Mouse (Mus musculus) kidney, postnatal 0 days (tissue): ENCODE data around the gene Asb15. TPM values are rescaled to one million over a fixed set of nuclear protein-coding genes. Genes with fewer than 3 reads are reported as not detected.

Experiments
- ATAC-seq: fragments of 200-750 bp; cut with Nextera tagmentation; replicated peaks from 2 replicates; pipeline ENCODE4 v1.8.0; 2017; ENCODE audit warnings: low read depth, moderate number of reproducible peaks, moderate TSS enrichment, moderate library complexity; ENCODE audit not compliant: low FRiP score
- DNase-seq: peaks from one replicate; pipeline ENCODE4 v3.0.0-alpha.2; 2016; ENCODE audit warnings: low spot score
- H3K27ac ChIP-seq: fragments of 300-500 bp; sonication (generic); 2 replicates; pipeline ENCODE4 v1.5.1; 2014; ENCODE audit warnings: mild to moderate bottlenecking
- H3K27me3 ChIP-seq: fragments of 300-500 bp; sonication (generic); 2 replicates; pipeline ENCODE4 v1.6.1; 2014; ENCODE audit warnings: low read length, mixed read lengths; ENCODE audit not compliant: insufficient read depth
- H3K36me3 ChIP-seq: fragments of 300-500 bp; sonication (generic); 2 replicates; pipeline ENCODE4 v1.6.1; 2014; ENCODE audit warnings: low read length, mixed read lengths; ENCODE audit not compliant: insufficient read depth
- H3K4me1 ChIP-seq: fragments of 300-500 bp; sonication (generic); replicated peaks from 2 replicates; pipeline ENCODE4 v1.6.1; 2014; ENCODE audit warnings: antibody characterized with exemption, low read length, mixed read lengths; ENCODE audit not compliant: insufficient read depth
- H3K4me2 ChIP-seq: fragments of 300-500 bp; sonication (generic); 2 replicates; pipeline ENCODE4 v1.6.1; 2014; ENCODE audit warnings: mild to moderate bottlenecking, low read length, moderate library complexity, mixed read lengths
- H3K4me3 ChIP-seq: fragments of 300-500 bp; sonication (generic); replicated peaks from 2 replicates; pipeline ENCODE4 v1.5.1; 2014; ENCODE audit warnings: low read depth, low read length
- H3K9ac ChIP-seq: fragments of 300-500 bp; sonication (generic); 2 replicates; pipeline ENCODE4 v1.6.1; 2014; ENCODE audit warnings: low read depth, low read length
- H3K9me3 ChIP-seq: fragments of 300-500 bp; sonication (generic); replicated peaks from 2 replicates; pipeline ENCODE4 v1.6.1; 2016; ENCODE audit warnings: low read length, inconsistent platforms, mixed read lengths
- CTCF ChIP-seq: IDR thresholded peaks from 2 replicates; pipeline ENCODE4 v1.5.1; 2016; ENCODE audit warnings: antibody characterized with exemption, low read depth, mild to moderate bottlenecking, moderate library complexity
- WGBS: fragments of 180-500 bp; shearing (Covaris S2); extraction: QIAGEN DNeasy Blood & Tissue Kit; methylation state at CpG from one replicate; pipeline ENCODE4 v1.1.7; 2014; 5-methylcytosine and 5-hydroxymethylcytosine counted together
- polyA plus RNA-seq: library from polyadenylated mRNA; unstranded; fragments of >200 nt; fragmentation: Nextera tagmentation; extraction: Ambion mirVana; gene quantifications from 2 replicates; pipeline ENCODE4 v1.2.1, GENCODE M21; 2015

Asb15 gene
- 0.78 and 1.0 TPM in 2 replicates for polyA plus RNA-seq

DNA sequence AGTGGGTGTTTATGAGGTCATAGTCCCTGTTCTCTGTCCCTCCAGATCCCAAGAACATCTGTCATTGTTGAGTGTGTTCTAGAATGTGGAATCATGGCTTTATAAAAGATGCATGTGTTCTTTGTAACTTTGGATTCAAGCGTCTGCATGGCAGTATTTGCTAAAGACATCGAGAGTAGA, at the start of gene Asb15:
Asb15 (plus strand) TSS at position 81 of the 180 bp plus-strand sequence.
- no peak for TF ChIP-seq CTCF
- no peak for DNase-seq
- Histone ChIP-seq H3K9me3 (no peaks in the 10 kb centered on the region), H3K4me1 (peaks cover 14% of the 10 kb centered on the region; the same call in 1 of the 2 replicates), H3K4me2 (peak within 1 kb of the TSS; percentile 84), H3K27ac (peak within 1 kb of the TSS; percentile 67; the same call in 1 of the 2 replicates), H3K27me3 (no peaks in the 10 kb centered on the region), H3K36me3 (0 out of 2 replicates have a peak, but pooled peaks cover 2% of the 10 kb centered on the region), H3K4me3 (peak within 1 kb of the TSS; percentile 70), H3K9ac (peak within 1 kb of the TSS; percentile 75)
- 52% methylated on average over 2 of the region's 2 CpGs for WGBS
- ATAC-seq, result no peak; the same call in 1 of the 2 replicates

DNA sequence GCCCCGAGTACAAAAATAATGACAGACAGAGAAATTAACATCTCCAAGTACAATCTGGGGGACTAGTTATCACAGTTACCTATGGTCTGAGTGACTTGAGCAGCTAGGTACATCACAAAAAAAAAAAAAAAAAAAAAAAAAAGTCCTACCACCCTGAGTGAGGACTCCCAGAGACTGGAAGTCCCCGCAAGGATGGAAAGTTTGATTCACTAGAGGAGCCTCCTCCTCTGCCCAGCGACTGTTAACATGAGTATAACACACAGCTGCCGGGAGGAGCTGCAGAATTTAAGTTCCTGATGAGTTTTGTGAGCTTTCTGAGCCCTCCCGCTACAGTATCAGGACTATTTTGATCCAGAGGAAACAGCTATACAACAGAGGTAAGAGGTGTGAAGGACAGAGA, 41.4 kb upstream of the Asb15 start:
- Histone ChIP-seq H3K27me3 (no peaks in the 10 kb centered on the region), H3K9me3 (no peaks in the 10 kb centered on the region), H3K9ac (no peak overlapping the region), H3K4me1 (no peaks in the 10 kb centered on the region), H3K4me2 (no peak overlapping the region), H3K27ac (no peak overlapping the region), H3K36me3 (no peaks in the 10 kb centered on the region), H3K4me3 (no peak overlapping the region)
- DNase-seq (no peak), ATAC-seq (no peak)
- 81% methylated on average over 5 of the region's 5 CpGs for WGBS
- no peak for TF ChIP-seq CTCF

DNA sequence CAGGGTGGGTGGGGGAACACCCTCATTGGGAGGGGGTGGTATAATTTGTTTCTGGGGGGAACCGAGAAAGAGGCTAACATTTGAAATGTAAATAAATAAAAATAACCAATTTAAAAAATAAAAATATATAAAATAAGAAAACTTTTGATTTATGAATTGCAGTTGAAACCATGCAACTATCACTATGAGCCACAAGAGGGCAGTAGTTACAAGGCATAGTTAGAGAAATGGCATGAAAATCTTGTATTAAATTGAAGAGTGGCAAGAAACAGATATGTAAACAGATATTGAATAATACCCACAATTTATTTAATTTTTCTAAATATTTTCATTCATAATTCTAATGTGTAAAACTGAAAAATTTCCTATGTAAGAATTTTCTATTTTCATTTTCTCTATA, 37.6 kb upstream of the Asb15 start:
- TF ChIP-seq CTCF, result peak; percentile 76
- H3K36me3 ChIP-seq, result no peaks in the 10 kb centered on the region
- H3K27me3 ChIP-seq, result no peaks in the 10 kb centered on the region
- no peak overlapping the region for H3K4me2 ChIP-seq
- no peaks in the 10 kb centered on the region for H3K4me1 ChIP-seq
- H3K9ac ChIP-seq, result no peak overlapping the region
- peak; percentile 65 for DNase-seq
- H3K27ac ChIP-seq, result no peak overlapping the region
- no peaks in the 10 kb centered on the region for H3K9me3 ChIP-seq
- ATAC-seq, result no peak
- WGBS, result 13% methylated on average over 1 of the region's 1 CpGs
- H3K4me3 ChIP-seq, result no peak overlapping the region

DNA sequence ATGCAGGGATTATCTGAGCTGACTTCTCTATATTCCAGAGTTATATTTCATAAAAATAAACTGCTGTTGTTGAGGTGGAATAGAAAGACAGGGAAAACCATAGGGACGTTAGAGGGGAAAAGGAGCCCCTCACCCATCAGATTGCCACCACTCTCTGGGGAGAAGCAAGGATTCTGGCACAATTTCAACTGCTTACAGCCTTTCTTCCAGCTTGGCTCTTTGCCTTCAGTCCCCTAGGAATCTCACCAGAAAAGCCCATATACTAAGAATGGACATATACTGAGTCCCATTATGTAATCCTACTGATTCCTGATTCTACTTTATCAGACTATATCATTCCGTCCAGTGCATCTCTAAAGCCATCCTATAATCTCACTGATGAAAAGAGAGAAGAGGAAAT, 23.8 kb upstream of the Asb15 start:
- 71% methylated on average over 2 of the region's 2 CpGs for WGBS
- ATAC-seq, result no peak

DNA sequence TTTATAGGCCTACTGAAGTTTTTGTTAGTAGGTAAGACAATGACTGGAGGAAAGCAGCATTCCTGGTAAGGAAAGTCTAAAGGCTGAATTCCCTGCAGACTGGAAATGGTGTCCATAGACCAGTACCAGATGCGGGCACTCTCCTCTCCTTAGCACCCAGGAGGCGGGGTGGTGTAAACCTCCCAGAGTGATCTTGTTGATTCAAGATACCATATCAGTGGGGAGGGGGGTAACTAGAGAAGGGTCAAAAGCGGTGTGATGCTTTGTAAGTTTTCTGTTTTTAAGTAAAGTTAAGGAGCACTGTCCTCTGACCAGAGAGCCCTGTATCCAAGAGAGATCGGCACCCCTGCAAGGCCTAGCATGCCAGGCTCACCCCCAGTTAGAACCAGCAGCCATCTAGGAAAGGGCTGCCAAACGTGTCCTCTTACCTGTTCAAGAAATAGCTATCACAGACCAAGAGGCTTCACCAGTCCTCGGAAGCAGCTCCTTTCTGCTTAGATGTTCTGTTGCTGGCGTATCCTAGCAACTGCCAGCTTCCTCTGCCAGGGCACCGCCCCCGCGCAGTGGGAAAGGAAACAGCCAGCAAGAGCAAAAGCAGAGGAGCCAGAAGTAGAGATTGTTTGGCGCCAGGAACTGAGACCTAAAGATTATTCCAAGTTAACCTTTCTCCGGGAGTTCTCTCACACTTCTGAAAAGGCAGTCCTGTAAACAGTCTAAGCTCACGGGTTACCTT, 13.2 kb upstream of the Asb15 start, which contains the start of gene Iqub:
Iqub (minus strand) TSS at position 516 of the 733 bp plus-strand sequence.
- WGBS, result 22% methylated on average over 13 of the region's 13 CpGs
- Histone ChIP-seq H3K4me2 (0 out of 2 replicates have a peak within 1 kb of the TSS, but pooled peaks have one; percentile 15), H3K9ac (no peak within 1 kb of the TSS), H3K36me3 (peaks cover 3% of the 10 kb centered on the region), H3K27me3 (no peaks in the 10 kb centered on the region), H3K4me1 (0 out of 2 replicates have a peak, but pooled peaks cover 4% of the 10 kb centered on the region), H3K4me3 (no peak within 1 kb of the TSS), H3K27ac (no peak within 1 kb of the TSS), H3K9me3 (no peaks in the 10 kb centered on the region)
- DNase-seq (peak; percentile 78), ATAC-seq (peak; percentile 78)
- TF ChIP-seq CTCF, result no peak

More for the DNA sequence above, 23.8 kb upstream of the Asb15 start:
- Histone ChIP-seq H3K9ac (no peak overlapping the region), H3K4me2 (no peak overlapping the region), H3K4me3 (no peak overlapping the region), H3K9me3 (no peaks in the 10 kb centered on the region), H3K27me3 (no peaks in the 10 kb centered on the region), H3K4me1 (no peaks in the 10 kb centered on the region), H3K27ac (no peak overlapping the region), H3K36me3 (no peaks in the 10 kb centered on the region)
- DNase-seq, result no peak
- no peak for TF ChIP-seq CTCF

DNA sequence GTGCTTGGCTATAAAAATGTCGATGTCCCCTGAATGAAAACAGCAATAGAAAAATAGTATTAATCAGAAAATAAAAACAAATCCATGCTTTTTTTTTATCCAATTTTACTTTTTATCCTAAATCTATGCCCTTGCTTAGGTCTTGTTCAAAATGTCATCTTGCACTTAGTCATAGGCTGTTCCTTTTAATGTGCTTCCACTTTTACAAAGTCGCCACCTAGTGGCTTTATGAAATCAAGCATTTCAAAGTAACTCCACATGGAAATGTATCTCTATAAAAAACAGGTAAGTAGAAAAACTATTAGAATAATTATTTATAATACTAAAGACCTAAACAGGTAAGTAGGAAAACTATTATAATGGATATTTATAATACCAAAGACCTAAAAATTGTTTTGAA, 11.7 kb upstream of the Asb15 start:
- Histone ChIP-seq H3K4me2 (no peak overlapping the region), H3K9ac (no peak overlapping the region), H3K36me3 (peaks cover 10% of the 10 kb centered on the region), H3K27me3 (no peaks in the 10 kb centered on the region), H3K4me1 (0 out of 2 replicates have a peak, but pooled peaks cover 4% of the 10 kb centered on the region), H3K9me3 (no peaks in the 10 kb centered on the region), H3K27ac (no peak overlapping the region), H3K4me3 (no peak overlapping the region)
- DNase-seq (peak; percentile 83), ATAC-seq (no peak)
- peak; percentile 79 for TF ChIP-seq CTCF
- WGBS, result 45% methylated on average over 2 of the region's 2 CpGs
